Mouse (Mus musculus): ENCODE results near the gene Pla2r1. TPM values are rescaled to one million over a fixed set of nuclear protein-coding genes. Genes with fewer than 3 reads are reported as not detected.

The Pla2r1 gene
- polyA plus RNA-seq (2012; ENCODE audit: low replicate concordance) = not detected in 2 replicates

DNA sequence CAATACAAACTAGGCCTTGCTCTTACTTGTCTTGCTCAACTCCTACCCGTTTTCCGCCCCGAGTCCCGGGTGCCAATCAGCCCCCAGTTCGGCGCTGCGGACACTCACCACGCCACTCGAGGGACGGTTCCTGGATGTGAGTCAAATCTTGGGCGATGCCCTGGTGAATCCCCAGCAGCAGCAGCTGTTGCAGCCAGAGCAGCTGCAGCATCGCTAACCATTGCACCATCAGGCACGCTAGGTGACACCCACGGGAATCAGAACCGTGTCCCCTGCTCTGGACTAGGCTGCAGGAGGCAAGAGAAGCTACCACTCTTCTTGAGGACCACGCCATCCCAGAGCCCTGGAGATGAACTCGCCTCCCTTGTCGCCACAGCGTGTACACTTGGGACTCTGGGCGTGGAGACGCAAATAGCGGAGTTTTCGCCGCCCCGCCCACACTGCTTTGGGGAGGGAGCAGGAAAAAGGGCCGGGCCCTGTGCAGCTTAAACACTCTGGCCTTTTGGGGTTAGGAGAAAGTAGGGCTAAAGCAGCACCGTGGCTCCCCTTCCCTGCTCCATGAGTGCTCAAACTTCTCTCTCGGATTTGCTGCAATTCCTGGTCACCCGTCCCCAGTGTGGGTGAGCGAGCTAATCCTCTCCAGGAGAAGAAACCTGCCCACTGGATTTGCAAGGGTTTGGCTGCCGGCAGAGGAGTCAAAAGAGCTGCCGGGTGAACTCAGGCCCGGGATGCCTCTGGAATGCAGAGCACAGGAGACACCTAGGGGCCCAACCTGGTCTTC lies at the start of gene Pla2r1:
Gene Pla2r1 (minus strand): TSS at position 407 of the 781 bp plus-strand sequence.

DNA sequence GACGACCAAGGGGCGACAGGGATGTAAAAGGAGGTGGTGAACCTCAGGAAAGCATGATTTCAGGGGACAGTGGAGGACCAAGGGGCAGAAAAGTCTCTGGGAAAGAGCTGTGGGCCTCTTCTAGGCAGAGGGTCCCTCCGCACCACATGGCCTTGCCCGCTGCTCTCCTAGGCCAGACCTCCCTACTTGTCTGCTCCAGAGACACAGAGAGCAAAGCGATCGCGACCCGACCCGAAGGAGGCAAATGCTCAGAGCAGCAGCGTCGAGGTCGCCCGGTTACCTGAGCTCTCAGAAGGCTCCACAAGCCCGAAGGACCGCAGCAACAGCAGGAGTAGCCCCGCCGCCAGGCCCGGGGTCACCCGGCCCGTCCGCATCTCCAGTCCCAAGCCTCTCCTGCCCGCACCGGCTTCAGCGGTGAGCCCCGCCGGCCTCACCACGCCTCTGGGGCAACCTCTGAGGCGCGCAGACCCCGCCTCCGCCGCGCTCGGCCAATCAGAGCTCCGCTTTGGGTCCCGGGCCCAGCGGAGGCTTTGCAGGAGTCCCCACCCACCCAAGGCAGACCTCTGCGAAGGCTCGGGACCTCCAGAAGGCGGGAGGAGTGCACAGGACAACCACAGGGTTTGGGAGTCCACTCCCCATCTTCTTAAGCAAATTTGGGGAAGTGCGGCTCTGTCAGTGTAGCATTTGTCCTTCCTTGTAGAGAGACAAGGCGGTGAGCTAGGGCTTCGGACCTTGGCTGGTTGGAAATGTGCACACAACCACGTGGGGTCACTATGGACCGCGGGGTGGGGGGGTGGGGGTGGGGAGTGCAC lies 170.0 kb downstream of the Pla2r1 start, which contains the start of gene Ly75:
Gene Ly75 (minus strand): TSS at position 446 of the 812 bp plus-strand sequence.

Other genes with a start within 250 kb of the Pla2r1 start
- 1.5 and 1.7 TPM in 2 replicates for gene Ly75, start 170.0 kb downstream of the Pla2r1 start, polyA plus RNA-seq (2012; ENCODE audit: low replicate concordance)
- not detected in 2 replicates for gene Itgb6, start 169.3 kb upstream of the Pla2r1 start, polyA plus RNA-seq (2012; ENCODE audit: low replicate concordance)